Mouse (Mus musculus) c-Kit-positive CD71-positive TER-119-positive erythroid progenitor cells, embryonic 14.5 days (primary cell): ENCODE measurements at regions not wholly inside any gene's neighbourhood (a gene's known extent, or its start where the extent isn't known, plus 50 kb on each side); places are given as distances from the start of the nearest gene placed in this dataset.

Experiments
- DNase-seq: peaks from one replicate; pipeline ENCODE4 v3.0.0-alpha.2; 2013; ENCODE audit warnings: low spot score

GRCm38 (mm10) chr2:92856047-92856446 is 58.9 kb upstream of the Syt13 start:
- DNase-seq: no peak

- no peak for DNase-seq
Measured at GRCm38 (mm10) chr2:92860502-92861197, 54.2 kb upstream of the Syt13 start.
